Mouse (Mus musculus): ENCODE data around the gene Mansc1. TPM values are rescaled to one million over a fixed set of nuclear protein-coding genes. Genes with fewer than 3 reads are reported as not detected.

Mansc1 gene
- polyA plus RNA-seq, 1 experiment from 2014 or later = 0.87 TPM

DNA sequence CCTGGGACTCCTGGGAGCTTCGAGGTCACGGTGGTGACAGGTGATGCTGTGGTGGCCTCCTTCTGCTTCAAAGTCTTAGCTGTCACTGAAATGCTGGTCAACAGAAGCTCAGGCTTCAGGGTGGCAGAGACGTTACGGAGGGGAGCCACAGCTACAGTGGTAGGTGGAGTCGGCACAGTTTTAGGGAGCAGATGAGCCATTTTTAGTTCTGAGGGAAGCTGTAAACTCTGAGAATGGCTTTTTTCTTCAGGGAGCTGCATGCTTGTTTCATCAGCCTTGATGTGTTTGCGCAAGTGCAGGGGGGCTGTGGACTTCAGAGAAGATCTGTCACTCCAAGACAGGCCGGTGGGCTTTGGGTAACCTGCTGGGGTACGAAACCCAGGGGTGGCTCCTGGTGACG, 21.9 kb downstream of the Mansc1 start:
- Histone ChIP-seq H3K4me1 (ENCODE audit: control insufficient read depth, insufficient read depth, low read length) (no peaks in the 10 kb centered on the region), H3K27ac (ENCODE audit: low read depth, low read length) (no peak overlapping the region), H3K4me2 (no peak overlapping the region), H3K36me3 (ENCODE audit: control insufficient read depth, insufficient read depth, low read length) (no peaks in the 10 kb centered on the region), H3K27me3 (ENCODE audit: control insufficient read depth, insufficient read depth, low read length) (no peaks in the 10 kb centered on the region), H3K9ac (ENCODE audit: low read length) (no peak overlapping the region), H3K4me3 (ENCODE audit: low read depth, low read length) (no peak overlapping the region), H3K9me3 (ENCODE audit: control insufficient read depth, low read length) (no peaks in the 10 kb centered on the region)
- WGBS = 93% methylated on average over 9 of the region's 9 CpGs
- ATAC-seq (ENCODE audit: low FRiP score) = no peak
- no peak for DNase-seq (ENCODE audit: low spot score, missing footprints)

DNA sequence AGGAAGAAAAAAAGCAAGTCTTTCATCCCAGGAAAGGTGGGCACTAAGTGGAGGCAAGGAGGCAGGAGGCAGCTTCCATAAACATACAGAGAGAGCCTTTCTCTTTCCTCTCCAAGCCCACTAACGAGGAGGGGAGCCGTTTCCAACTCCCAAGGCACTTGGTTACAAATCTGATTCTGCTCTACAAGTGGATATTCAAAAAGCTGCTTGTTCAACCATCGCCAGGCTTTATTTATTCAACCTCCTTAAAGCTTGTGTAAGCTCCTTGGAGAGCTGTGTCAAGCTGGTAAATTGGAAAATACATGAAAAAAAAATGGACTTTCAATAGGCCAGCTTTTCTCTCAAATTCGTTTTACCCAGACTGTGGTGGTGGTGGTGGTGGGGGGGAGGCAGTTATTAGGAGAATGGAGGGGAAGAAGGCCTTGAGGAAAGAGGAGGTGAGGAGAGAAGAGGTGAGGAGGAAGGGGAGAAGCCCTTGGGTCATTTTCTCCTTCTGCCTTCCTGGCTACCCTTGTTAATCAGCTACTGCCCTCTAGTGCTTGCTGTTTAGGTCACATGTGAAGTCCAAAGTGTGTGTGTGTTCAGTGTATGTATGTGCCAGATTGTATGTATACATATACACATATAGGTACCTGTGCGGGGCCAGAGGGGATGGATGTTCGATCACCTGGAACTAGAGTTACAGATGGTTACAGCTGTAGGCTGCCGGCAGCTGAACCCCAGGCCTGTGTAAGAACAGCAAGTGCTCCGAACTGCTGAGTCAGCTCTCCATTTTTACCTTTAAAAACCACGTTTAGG, 25.1 kb downstream of the Mansc1 start:
- Histone ChIP-seq H3K4me1 (ENCODE audit: control insufficient read depth, insufficient read depth, low read length) (no peaks in the 10 kb centered on the region), H3K4me2 (no peak overlapping the region), H3K27me3 (ENCODE audit: control insufficient read depth, insufficient read depth, low read length) (no peaks in the 10 kb centered on the region), H3K36me3 (ENCODE audit: control insufficient read depth, insufficient read depth, low read length) (no peaks in the 10 kb centered on the region), H3K4me3 (ENCODE audit: low read depth, low read length) (no peak overlapping the region), H3K9ac (ENCODE audit: low read length) (no peak overlapping the region), H3K9me3 (ENCODE audit: control insufficient read depth, low read length) (no peaks in the 10 kb centered on the region), H3K27ac (ENCODE audit: low read depth, low read length) (no peak overlapping the region)
- ATAC-seq (ENCODE audit: low FRiP score) = peak; percentile 67
- no peak for DNase-seq (ENCODE audit: low spot score, missing footprints)
- WGBS = 60% methylated on average over 9 of the region's 9 CpGs

DNA sequence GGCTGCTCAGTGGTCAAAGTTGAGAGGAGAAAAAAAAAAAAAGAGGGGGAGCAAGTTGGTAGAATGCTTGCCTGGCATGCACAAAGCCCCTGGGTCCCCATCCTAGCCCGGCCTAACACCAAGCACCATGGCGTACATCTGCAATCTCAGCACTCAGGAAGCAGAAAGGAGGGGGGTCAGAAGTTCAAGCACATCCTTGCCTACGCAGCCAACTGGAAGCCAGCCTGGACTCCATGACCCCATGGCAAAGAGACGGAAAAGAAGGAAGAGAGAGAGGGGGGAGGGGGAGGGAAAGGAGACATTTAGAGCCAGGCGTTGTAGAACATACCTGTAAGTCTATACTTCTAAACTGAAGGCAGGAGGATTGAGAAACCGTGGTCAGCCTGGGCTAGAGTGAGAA, 25.7 kb downstream of the Mansc1 start:
- WGBS = 76% methylated on average over 6 of the region's 6 CpGs
- Histone ChIP-seq H3K4me1 (ENCODE audit: control insufficient read depth, insufficient read depth, low read length) (no peaks in the 10 kb centered on the region), H3K9ac (ENCODE audit: low read length) (no peak overlapping the region), H3K27me3 (ENCODE audit: control insufficient read depth, insufficient read depth, low read length) (no peaks in the 10 kb centered on the region), H3K36me3 (ENCODE audit: control insufficient read depth, insufficient read depth, low read length) (no peaks in the 10 kb centered on the region), H3K9me3 (ENCODE audit: control insufficient read depth, low read length) (no peaks in the 10 kb centered on the region), H3K4me3 (ENCODE audit: low read depth, low read length) (no peak overlapping the region), H3K27ac (ENCODE audit: low read depth, low read length) (no peak overlapping the region), H3K4me2 (no peak overlapping the region)
- ATAC-seq (ENCODE audit: low FRiP score) = no peak
- DNase-seq (ENCODE audit: low spot score, missing footprints) = no peak

DNA sequence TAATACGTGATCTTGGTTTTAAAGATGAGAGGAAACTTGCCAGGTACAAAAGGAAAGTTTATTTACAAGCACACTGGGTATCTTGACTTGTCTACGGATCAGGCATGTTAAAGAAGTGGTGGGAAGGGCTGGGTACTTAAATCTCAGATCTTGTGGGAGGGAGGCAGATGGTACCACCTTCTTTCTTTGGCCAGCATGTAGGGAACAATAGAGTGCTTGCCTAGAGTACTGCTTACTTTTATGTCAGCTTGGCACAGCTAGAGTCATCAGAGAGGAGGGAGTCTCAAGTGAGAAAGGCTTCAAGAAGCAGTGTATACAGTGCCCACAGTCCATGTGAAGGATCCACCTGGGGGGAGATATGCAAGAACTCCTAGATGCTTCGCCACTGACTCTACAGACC, 27.1 kb downstream of the Mansc1 start:
- no peak overlapping the region for H3K4me2 ChIP-seq
- WGBS = 92% methylated on average over 3 of the region's 3 CpGs
- H3K4me3 ChIP-seq (ENCODE audit: low read depth, low read length) = no peak overlapping the region
- H3K4me1 ChIP-seq (ENCODE audit: control insufficient read depth, insufficient read depth, low read length) = no peaks in the 10 kb centered on the region
- no peaks in the 10 kb centered on the region for H3K27me3 ChIP-seq (ENCODE audit: control insufficient read depth, insufficient read depth, low read length)
- ATAC-seq (ENCODE audit: low FRiP score) (no peak), DNase-seq (ENCODE audit: low spot score, missing footprints) (no peak)
- H3K9ac ChIP-seq (ENCODE audit: low read length) = no peak overlapping the region
- no peaks in the 10 kb centered on the region for H3K9me3 ChIP-seq (ENCODE audit: control insufficient read depth, low read length)
- no peak overlapping the region for H3K27ac ChIP-seq (ENCODE audit: low read depth, low read length)
- no peaks in the 10 kb centered on the region for H3K36me3 ChIP-seq (ENCODE audit: control insufficient read depth, insufficient read depth, low read length)

DNA sequence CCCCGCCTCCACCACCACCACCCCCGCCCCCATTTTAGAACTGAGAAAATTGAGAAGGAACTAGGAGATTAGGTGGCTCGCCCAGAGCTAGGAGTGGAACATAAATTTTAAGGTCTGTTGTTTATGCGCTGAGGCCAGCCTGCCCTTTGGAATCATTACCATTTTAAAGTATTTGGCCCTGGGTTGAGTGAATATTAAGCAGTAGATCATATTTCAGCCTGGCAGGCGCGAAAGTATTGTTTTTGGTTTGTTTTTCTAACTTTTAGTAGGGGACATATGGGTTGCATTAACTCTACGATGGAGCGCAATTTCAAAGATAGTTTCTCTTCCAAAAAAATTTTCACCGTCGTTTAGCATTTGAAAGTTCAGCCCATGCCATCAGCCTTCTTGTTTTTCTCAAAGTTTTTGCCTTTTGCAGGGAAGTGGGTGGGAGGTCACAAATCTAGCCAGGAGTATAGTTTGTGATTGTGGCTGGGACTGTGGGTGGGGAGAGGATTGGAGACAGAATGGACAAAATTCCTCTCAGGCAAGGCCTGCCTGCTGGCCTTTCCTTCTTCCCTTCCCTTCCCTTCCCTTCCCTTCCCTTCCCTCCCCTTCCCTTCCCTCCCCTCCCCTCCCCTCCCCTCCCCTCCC, 29.8 kb downstream of the Mansc1 start:
- 64% methylated on average over 10 of the region's 10 CpGs for WGBS

DNA sequence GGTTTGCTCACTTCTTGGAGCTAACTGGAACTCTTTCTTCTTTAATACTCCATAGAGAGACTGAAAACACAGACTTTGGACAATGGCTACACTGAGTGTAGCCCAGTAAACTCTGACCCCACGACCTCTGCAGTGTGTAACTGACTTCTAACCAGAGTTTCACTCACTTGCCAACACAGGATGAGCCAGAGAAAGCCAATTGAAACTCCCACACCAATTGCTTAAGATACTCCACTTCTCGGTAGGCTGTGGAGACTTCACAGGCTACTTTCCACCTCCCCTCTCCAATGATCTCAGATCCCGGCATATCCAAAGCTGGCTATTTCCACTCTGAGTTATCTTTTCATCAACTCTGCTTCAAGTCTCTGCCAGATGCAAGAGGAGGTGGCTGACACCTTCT, 30.5 kb downstream of the Mansc1 start:
- Histone ChIP-seq H3K9ac (ENCODE audit: low read length) (no peak overlapping the region), H3K9me3 (ENCODE audit: control insufficient read depth, low read length) (no peaks in the 10 kb centered on the region), H3K36me3 (ENCODE audit: control insufficient read depth, insufficient read depth, low read length) (no peaks in the 10 kb centered on the region), H3K4me1 (ENCODE audit: control insufficient read depth, insufficient read depth, low read length) (no peaks in the 10 kb centered on the region), H3K4me2 (no peak overlapping the region), H3K27ac (ENCODE audit: low read depth, low read length) (no peak overlapping the region), H3K27me3 (ENCODE audit: control insufficient read depth, insufficient read depth, low read length) (no peaks in the 10 kb centered on the region), H3K4me3 (ENCODE audit: low read depth, low read length) (no peak overlapping the region)
- DNase-seq (ENCODE audit: low spot score, missing footprints) (no peak), ATAC-seq (ENCODE audit: low FRiP score) (no peak)
- 61% methylated on average over 3 of the region's 3 CpGs for WGBS

More for the DNA sequence above, 29.8 kb downstream of the Mansc1 start:
- no peak overlapping the region for H3K4me3 ChIP-seq (ENCODE audit: low read depth, low read length)
- no peak overlapping the region for H3K4me2 ChIP-seq
- no peak overlapping the region for H3K9ac ChIP-seq (ENCODE audit: low read length)
- no peaks in the 10 kb centered on the region for H3K4me1 ChIP-seq (ENCODE audit: control insufficient read depth, insufficient read depth, low read length)
- no peaks in the 10 kb centered on the region for H3K9me3 ChIP-seq (ENCODE audit: control insufficient read depth, low read length)
- H3K27me3 ChIP-seq (ENCODE audit: control insufficient read depth, insufficient read depth, low read length) = no peaks in the 10 kb centered on the region
- no peak for DNase-seq (ENCODE audit: low spot score, missing footprints)
- ATAC-seq (ENCODE audit: low FRiP score) = no peak
- H3K36me3 ChIP-seq (ENCODE audit: control insufficient read depth, insufficient read depth, low read length) = no peaks in the 10 kb centered on the region
- no peak overlapping the region for H3K27ac ChIP-seq (ENCODE audit: low read depth, low read length)

DNA sequence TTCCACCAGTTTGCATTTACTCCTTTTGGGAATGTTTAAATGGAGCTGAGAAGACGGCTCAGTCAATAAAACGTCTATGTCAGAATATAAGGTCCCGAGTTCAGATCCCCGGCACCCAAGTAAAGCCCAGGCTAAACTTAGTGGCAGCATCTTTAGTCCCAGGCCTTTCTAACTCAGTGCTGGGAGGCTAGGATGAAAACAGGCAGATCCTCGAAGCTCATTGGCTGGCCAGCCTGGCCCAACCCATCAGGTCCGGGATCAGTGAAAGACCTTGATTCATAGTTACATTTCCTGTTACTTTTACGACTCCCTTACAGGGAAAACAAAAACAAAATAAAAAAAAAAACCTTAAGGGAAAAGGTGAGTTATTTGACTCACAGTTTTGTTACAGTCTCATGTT, 31.2 kb downstream of the Mansc1 start:
- Histone ChIP-seq H3K9ac (ENCODE audit: low read length) (no peak overlapping the region), H3K27ac (ENCODE audit: low read depth, low read length) (no peak overlapping the region), H3K36me3 (ENCODE audit: control insufficient read depth, insufficient read depth, low read length) (no peaks in the 10 kb centered on the region), H3K4me3 (ENCODE audit: low read depth, low read length) (no peak overlapping the region), H3K27me3 (ENCODE audit: control insufficient read depth, insufficient read depth, low read length) (no peaks in the 10 kb centered on the region), H3K9me3 (ENCODE audit: control insufficient read depth, low read length) (no peaks in the 10 kb centered on the region), H3K4me2 (no peak overlapping the region), H3K4me1 (ENCODE audit: control insufficient read depth, insufficient read depth, low read length) (no peaks in the 10 kb centered on the region)
- ATAC-seq (ENCODE audit: low FRiP score) (no peak), DNase-seq (ENCODE audit: low spot score, missing footprints) (no peak)
- WGBS = 66% methylated on average over 7 of the region's 7 CpGs

DNA sequence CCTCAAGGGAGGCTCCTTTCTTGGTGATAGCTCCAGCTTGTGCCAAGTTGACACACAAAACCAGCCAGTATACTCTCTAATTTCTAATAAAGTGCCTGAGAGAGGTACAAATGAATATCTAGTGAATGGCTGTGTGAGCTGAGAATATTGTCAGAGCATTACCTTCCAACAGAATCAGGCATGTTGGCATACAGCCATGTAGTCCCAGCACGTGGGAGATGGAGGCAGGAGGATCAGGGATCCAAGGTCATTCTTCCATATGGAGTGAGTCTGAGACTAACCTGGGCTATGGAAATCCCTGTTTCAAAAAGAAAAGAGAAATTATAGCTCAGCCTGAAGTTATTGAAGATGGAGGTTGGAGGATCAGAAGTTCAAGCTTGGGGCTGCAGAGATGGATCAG, 33.0 kb downstream of the Mansc1 start:
- no peak for DNase-seq (ENCODE audit: low spot score, missing footprints)
- Histone ChIP-seq H3K4me1 (ENCODE audit: control insufficient read depth, insufficient read depth, low read length) (no peaks in the 10 kb centered on the region), H3K27me3 (ENCODE audit: control insufficient read depth, insufficient read depth, low read length) (no peaks in the 10 kb centered on the region), H3K36me3 (ENCODE audit: control insufficient read depth, insufficient read depth, low read length) (no peaks in the 10 kb centered on the region), H3K4me3 (ENCODE audit: low read depth, low read length) (no peak overlapping the region), H3K9me3 (ENCODE audit: control insufficient read depth, low read length) (no peaks in the 10 kb centered on the region), H3K9ac (ENCODE audit: low read length) (no peak overlapping the region), H3K4me2 (no peak overlapping the region), H3K27ac (ENCODE audit: low read depth, low read length) (no peak overlapping the region)
- WGBS = 90% methylated on average over 1 of the region's 1 CpGs
- ATAC-seq (ENCODE audit: low FRiP score) = no peak

DNA sequence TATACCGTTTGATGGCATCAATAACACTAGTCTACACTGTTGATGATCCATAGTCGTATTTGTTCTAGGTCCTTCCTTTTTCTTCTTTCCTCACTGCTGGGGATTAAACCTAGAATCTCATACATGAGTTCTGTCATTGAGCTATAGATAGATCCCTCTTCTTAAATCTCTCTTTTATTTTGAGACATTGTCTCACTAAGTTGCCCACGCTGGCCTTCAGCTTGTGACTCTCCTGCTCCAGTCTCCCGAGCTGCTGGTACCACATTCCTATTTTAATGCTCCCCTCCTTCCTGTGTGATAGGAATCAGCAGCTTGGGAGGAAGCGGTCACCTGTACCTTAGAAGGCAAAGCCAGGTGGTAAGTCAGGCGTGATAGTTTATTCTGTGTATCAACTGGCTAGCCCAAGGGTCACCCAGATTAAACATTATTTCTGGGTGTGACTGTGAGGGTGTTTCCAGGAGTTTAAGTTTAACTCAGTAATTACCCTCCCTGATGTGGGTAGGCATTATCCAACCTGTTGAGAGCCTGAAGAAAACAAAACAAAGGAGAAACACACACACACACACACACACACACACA, 34.5 kb downstream of the Mansc1 start:
- Histone ChIP-seq H3K27me3 (ENCODE audit: control insufficient read depth, insufficient read depth, low read length) (no peaks in the 10 kb centered on the region), H3K36me3 (ENCODE audit: control insufficient read depth, insufficient read depth, low read length) (no peaks in the 10 kb centered on the region), H3K4me2 (no peak overlapping the region), H3K4me1 (ENCODE audit: control insufficient read depth, insufficient read depth, low read length) (no peaks in the 10 kb centered on the region), H3K4me3 (ENCODE audit: low read depth, low read length) (no peak overlapping the region), H3K27ac (ENCODE audit: low read depth, low read length) (no peak overlapping the region), H3K9ac (ENCODE audit: low read length) (no peak overlapping the region), H3K9me3 (ENCODE audit: control insufficient read depth, low read length) (no peaks in the 10 kb centered on the region)
- no peak for ATAC-seq (ENCODE audit: low FRiP score)
- WGBS = 92% methylated on average over 6 of the region's 6 CpGs
- DNase-seq (ENCODE audit: low spot score, missing footprints) = no peak

Measured in midbrain, embryonic 11.5 days (tissue).